Mouse (Mus musculus) cerebellum, adult 2 months (tissue): Measurements from ENCODE around the gene Cadps.

Experiments
- CTCF ChIP-seq: fragments of 200-500 bp; IDR thresholded peaks from 2 replicates; pipeline ENCODE4 v1.5.1; 2011; ENCODE audit warnings: low read depth, mild to moderate bottlenecking, control low read depth, low read length, moderate library complexity, borderline replicate concordance; ENCODE audit not compliant: insufficient read depth
- POLR2A ChIP-seq: fragments of 200-500 bp; IDR thresholded peaks from 2 replicates; pipeline ENCODE4 v1.6.1; 2011; ENCODE audit warnings: low read length, control low read depth, borderline replicate concordance; ENCODE audit not compliant: insufficient read depth

- no peak for TF ChIP-seq CTCF
- no peak for TF ChIP-seq POLR2A
These were observed 412.6 kb downstream of the Cadps start for GRCm38 (mm10) chr14:12410276-12410675.
